Mouse (Mus musculus) thymus, postnatal 25 days (tissue): ENCODE data around the gene Senp3.
"Not testable (repeated sequence)": the region's sequence is repeated elsewhere in the genome, so short reads cannot be mapped to it uniquely, and the experiment has no call there.

ENCODE experiments used
- DNase-seq: peaks from one replicate; pipeline ENCODE4 v3.0.0; 2022

The Senp3 gene

GRCm38 (mm10) chr11:69645860-69646259 lies 36.0 kb downstream of the Senp3 start:
- DNase-seq, result no peak

GRCm38 (mm10) chr11:69635471-69635870 lies 46.4 kb downstream of the Senp3 start:
- DNase-seq, result no peak

- no peak for DNase-seq
These were observed 48.6 kb downstream of the Senp3 start for GRCm38 (mm10) chr11:69633128-69633866.

GRCm38 (mm10) chr11:69632284-69633089 lies 49.4 kb downstream of the Senp3 start, which contains the start of gene Fxr2:
Gene Fxr2 (plus strand): TSS chr11:69632990.
- DNase-seq, result peak; percentile 100

- no peak for DNase-seq
These were observed 52.1 kb downstream of the Senp3 start for GRCm38 (mm10) chr11:69629802-69630201.

- peak; percentile 69 for DNase-seq
These were observed 53.6 kb downstream of the Senp3 start for GRCm38 (mm10) chr11:69628286-69628685.

GRCm38 (mm10) chr11:69624339-69624738 lies 57.5 kb downstream of the Senp3 start:
- DNase-seq, result not testable (repeated sequence)
